Mouse (Mus musculus) cerebellum, adult 11-12 months (tissue): ENCODE measurements around the gene Skp1a.
"Not testable (repeated sequence)": the region's sequence is repeated elsewhere in the genome, so short reads cannot be mapped to it uniquely, and the experiment has no call there.

Experiments used
- DNase-seq: peaks from one replicate; pipeline ENCODE4 v3.0.0; 2022

Skp1a gene

GRCm38 (mm10) chr11:52231606-52232541 is at the start of gene Skp1a:
Gene Skp1a (plus strand): TSS chr11:52231995.
- peak; percentile 89 for DNase-seq

- not testable (repeated sequence) for DNase-seq
Observed at GRCm38 (mm10) chr11:52196496-52197023, 35.2 kb upstream of the Skp1a start.

- no peak for DNase-seq
Observed at GRCm38 (mm10) chr11:52213887-52214286, 17.9 kb upstream of the Skp1a start, which contains the start of gene Olfr1371. Gene Olfr1371 (minus strand): TSS chr11:52213987.

GRCm38 (mm10) chr11:52220282-52220681 is 11.5 kb upstream of the Skp1a start:
- peak; percentile 35 for DNase-seq

GRCm38 (mm10) chr11:52221921-52222320 is 9.9 kb upstream of the Skp1a start:
- not testable (repeated sequence) for DNase-seq

- DNase-seq = no peak
Observed at GRCm38 (mm10) chr11:52222891-52223290, 8.9 kb upstream of the Skp1a start.

GRCm38 (mm10) chr11:52223968-52224682 is 7.7 kb upstream of the Skp1a start:
- DNase-seq = no peak

GRCm38 (mm10) chr11:52225986-52226599 is 5.7 kb upstream of the Skp1a start:
- DNase-seq = no peak

GRCm38 (mm10) chr11:52227053-52227452 is 4.7 kb upstream of the Skp1a start:
- no peak for DNase-seq

- no peak for DNase-seq
Observed at GRCm38 (mm10) chr11:52227466-52228226, 4.1 kb upstream of the Skp1a start.

GRCm38 (mm10) chr11:52228722-52229448 is 2.9 kb upstream of the Skp1a start:
- no peak for DNase-seq

GRCm38 (mm10) chr11:52230694-52231093 is 1.1 kb upstream of the Skp1a start:
- DNase-seq = no peak

- DNase-seq = no peak
Observed at GRCm38 (mm10) chr11:52233043-52233653, 1.4 kb downstream of the Skp1a start.

GRCm38 (mm10) chr11:52233906-52234305 is 2.1 kb downstream of the Skp1a start:
- DNase-seq = no peak

- DNase-seq = no peak
Observed at GRCm38 (mm10) chr11:52234509-52234908, 2.7 kb downstream of the Skp1a start.

- DNase-seq = no peak
Observed at GRCm38 (mm10) chr11:52240898-52241542, 9.2 kb downstream of the Skp1a start.

GRCm38 (mm10) chr11:52249452-52249851 is 17.7 kb downstream of the Skp1a start:
- no peak for DNase-seq

- DNase-seq = no peak
Observed at GRCm38 (mm10) chr11:52251770-52252169, 20.0 kb downstream of the Skp1a start.

GRCm38 (mm10) chr11:52252692-52253091 is 20.9 kb downstream of the Skp1a start:
- no peak for DNase-seq

- DNase-seq = peak; percentile 81
Observed at GRCm38 (mm10) chr11:52253674-52254375, 22.0 kb downstream of the Skp1a start.
